Mouse (Mus musculus) embryonic facial prominence, embryonic 13.5 days (tissue): ENCODE measurements around the gene Dab1. TPM values are rescaled to one million over a fixed set of nuclear protein-coding genes. Genes with fewer than 3 reads are reported as not detected.

Experiments
- ATAC-seq: fragments of 200-750 bp; cut with Nextera tagmentation; 2 replicates; pipeline ENCODE4 v1.8.0; 2017; ENCODE audit warnings: low read depth; ENCODE audit not compliant: insufficient number of reproducible peaks, insufficient read depth, low FRiP score, low TSS enrichment
- H3K27ac ChIP-seq: fragments of 300-500 bp; sonication (generic); 2 replicates; pipeline ENCODE4 v1.5.1; 2015; ENCODE audit warnings: moderate library complexity, mild to moderate bottlenecking, inconsistent platforms
- H3K27me3 ChIP-seq: fragments of 300-500 bp; sonication (generic); 2 replicates; pipeline ENCODE4 v1.6.1; 2015; ENCODE audit warnings: mild to moderate bottlenecking, inconsistent platforms
- H3K36me3 ChIP-seq: fragments of 300-500 bp; sonication (generic); 2 replicates; pipeline ENCODE4 v1.6.1; 2015; ENCODE audit warnings: mild to moderate bottlenecking, inconsistent platforms
- H3K4me1 ChIP-seq: fragments of 300-500 bp; sonication (generic); 2 replicates; pipeline ENCODE4 v1.6.1; 2015; ENCODE audit warnings: inconsistent platforms
- H3K4me2 ChIP-seq: fragments of 300-500 bp; sonication (generic); 2 replicates; pipeline ENCODE4 v1.6.1; 2015; ENCODE audit warnings: moderate library complexity, mild to moderate bottlenecking, inconsistent platforms
- H3K4me3 ChIP-seq: fragments of 300-500 bp; sonication (generic); 2 replicates; pipeline ENCODE4 v1.5.1; 2015; ENCODE audit warnings: mild to moderate bottlenecking, inconsistent platforms
- H3K9ac ChIP-seq: fragments of 300-500 bp; sonication (generic); 2 replicates; pipeline ENCODE4 v1.6.1; 2015; ENCODE audit warnings: mild to moderate bottlenecking, inconsistent platforms
- H3K9me3 ChIP-seq: fragments of 300-500 bp; sonication (generic); 2 replicates; pipeline ENCODE4 v1.6.1; 2016; ENCODE audit warnings: inconsistent platforms
- WGBS: fragments of 180-500 bp; shearing (Covaris S2); methylation state at CpG from one replicate; pipeline ENCODE4 v1.1.7; 2015; ENCODE audit warnings: mixed read lengths; 5-methylcytosine and 5-hydroxymethylcytosine counted together
- polyA plus RNA-seq: library from polyadenylated mRNA; unstranded; fragments of >200 nt; fragmentation: Nextera tagmentation; extraction: Ambion mirVana; gene quantifications from 2 replicates; pipeline ENCODE4 v1.2.1, GENCODE M21; 2015

Dab1 gene
- polyA plus RNA-seq, 1 experiment from 2014 or later: 17.3 TPM

DNA sequence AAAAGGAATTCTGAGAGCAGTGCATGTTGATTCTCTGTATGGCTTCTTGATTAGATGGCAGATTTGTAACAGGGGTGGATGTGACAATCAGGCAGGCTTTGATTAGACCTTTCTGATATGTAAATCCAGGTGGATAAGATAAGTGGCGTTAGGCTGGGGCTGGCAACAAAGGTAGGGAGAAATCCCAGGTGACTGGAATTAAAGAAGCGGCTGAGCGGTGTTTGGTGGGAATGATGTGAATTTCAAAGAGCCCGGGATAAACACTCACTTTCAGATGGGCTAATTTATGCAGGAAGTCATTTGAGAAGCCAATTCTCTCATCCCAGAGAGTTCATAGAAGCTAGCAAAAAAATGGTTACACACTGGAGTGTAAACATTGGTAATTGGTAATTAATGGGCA, 598.2 kb downstream of the Dab1 start:
- Histone ChIP-seq H3K9ac (no peak overlapping the region), H3K36me3 (no peaks in the 10 kb centered on the region), H3K4me1 (0 out of 2 replicates have a peak, but pooled peaks cover 4% of the 10 kb centered on the region), H3K4me2 (no peak overlapping the region), H3K4me3 (no peak overlapping the region), H3K27me3 (no peaks in the 10 kb centered on the region), H3K9me3 (no peaks in the 10 kb centered on the region), H3K27ac (no peak overlapping the region)
- WGBS: 44% methylated on average over 4 of the region's 4 CpGs
- ATAC-seq: no peak

DNA sequence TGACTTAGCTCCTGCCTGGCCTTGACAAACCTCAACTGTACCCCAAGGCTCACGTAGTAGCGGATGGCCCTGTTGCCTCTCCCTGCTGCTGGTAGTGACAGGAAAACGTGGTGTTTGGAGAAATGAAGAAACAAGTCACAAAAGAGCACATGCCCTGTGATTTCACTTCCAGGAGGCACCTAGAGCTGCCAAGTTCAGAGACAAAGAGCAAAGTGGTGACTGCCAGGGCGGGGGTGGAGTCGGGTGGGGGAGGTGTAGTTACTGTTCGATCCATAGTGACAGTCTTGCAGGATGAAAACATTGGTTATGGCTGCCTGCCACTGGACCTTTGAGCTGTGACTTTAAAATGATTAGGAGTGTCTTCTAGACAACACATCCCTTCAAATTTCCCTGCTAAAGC, 599.6 kb downstream of the Dab1 start:
- H3K36me3 ChIP-seq: no peaks in the 10 kb centered on the region
- no peak overlapping the region for H3K4me3 ChIP-seq
- no peak overlapping the region for H3K4me2 ChIP-seq
- H3K9ac ChIP-seq: no peak overlapping the region
- WGBS: 67% methylated on average over 6 of the region's 6 CpGs
- no peaks in the 10 kb centered on the region for H3K27me3 ChIP-seq
- H3K4me1 ChIP-seq: 0 out of 2 replicates have a peak, but pooled peaks cover 4% of the 10 kb centered on the region
- no peak for ATAC-seq
- no peaks in the 10 kb centered on the region for H3K9me3 ChIP-seq
- H3K27ac ChIP-seq: no peak overlapping the region

DNA sequence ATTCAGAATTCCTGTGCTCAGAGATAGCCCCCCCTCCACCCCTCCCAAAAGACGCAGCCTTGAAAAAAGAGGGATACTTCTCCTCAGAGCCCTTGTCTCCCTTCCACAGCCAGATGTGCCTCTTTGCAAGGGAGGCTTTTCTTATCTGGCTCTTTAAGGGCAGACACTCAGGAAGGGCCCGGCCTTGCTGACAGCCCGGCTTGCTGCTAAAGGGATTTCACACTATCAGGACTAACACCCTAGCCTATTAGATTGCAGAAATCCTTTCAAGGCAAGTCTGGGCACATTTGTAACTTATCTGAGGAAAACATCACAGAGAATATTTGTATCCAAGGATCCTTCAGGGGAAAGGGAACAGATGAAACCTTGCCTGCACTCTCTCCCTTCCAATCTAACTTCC, 600.9 kb downstream of the Dab1 start:
- no peak for ATAC-seq
- no peak overlapping the region for H3K4me3 ChIP-seq
- H3K36me3 ChIP-seq: no peaks in the 10 kb centered on the region
- H3K9me3 ChIP-seq: no peaks in the 10 kb centered on the region
- H3K9ac ChIP-seq: no peak overlapping the region
- H3K27ac ChIP-seq: no peak overlapping the region
- 40% methylated on average over 3 of the region's 3 CpGs for WGBS
- no peaks in the 10 kb centered on the region for H3K27me3 ChIP-seq
- peaks cover 9% of the 10 kb centered on the region for H3K4me1 ChIP-seq
- no peak overlapping the region for H3K4me2 ChIP-seq

DNA sequence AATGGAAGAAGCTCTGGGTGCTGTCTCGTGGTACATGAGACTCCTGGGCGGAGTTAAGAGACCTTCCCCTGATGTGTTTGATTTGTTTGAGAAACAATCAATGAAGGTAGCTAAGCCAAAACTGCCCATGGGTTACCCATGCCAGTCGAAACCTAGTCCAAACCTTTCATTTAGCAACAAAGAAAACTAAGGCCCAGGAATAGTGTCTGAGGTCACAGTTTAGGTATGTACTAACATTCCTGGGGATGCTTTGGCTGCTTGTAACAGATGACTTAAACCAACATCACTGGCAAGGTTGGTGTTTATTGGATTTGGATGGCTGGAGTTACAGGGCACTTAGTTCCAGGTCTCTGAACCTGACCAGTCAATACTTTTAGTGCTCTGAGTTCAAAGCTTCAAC, 610.1 kb downstream of the Dab1 start:
- H3K9me3 ChIP-seq: no peaks in the 10 kb centered on the region

DNA sequence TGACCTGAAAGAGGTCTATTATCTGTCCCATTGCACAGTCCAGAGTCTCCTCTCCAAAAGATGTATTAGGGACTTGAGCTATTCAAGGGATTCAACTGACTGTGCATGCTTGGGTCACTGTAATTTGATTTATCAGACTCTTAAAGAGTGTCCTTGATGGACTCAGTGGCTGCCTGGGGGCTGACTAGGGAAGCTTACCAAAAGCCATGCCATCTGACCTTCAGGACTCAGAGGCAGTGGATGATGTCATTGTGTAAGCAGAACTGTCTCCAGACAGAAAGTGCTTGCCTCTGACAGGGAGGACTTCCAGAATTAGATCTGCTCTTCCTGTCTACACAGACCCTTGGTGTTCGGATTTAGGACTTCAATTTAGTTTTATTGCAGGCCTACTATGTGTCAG, 627.3 kb downstream of the Dab1 start:
- Histone ChIP-seq H3K27ac (no peak overlapping the region), H3K4me2 (no peak overlapping the region), H3K27me3 (no peaks in the 10 kb centered on the region), H3K9me3 (no peaks in the 10 kb centered on the region), H3K9ac (no peak overlapping the region), H3K36me3 (no peaks in the 10 kb centered on the region), H3K4me1 (no peaks in the 10 kb centered on the region), H3K4me3 (no peak overlapping the region)
- 40% methylated on average over 1 of the region's 1 CpGs for WGBS
- ATAC-seq: no peak

More for the DNA sequence above, 610.1 kb downstream of the Dab1 start:
- H3K4me2 ChIP-seq: no peak overlapping the region
- no peak for ATAC-seq
- H3K27me3 ChIP-seq: no peaks in the 10 kb centered on the region
- no peak overlapping the region for H3K4me3 ChIP-seq
- peaks cover under 1% of the 10 kb centered on the region for H3K4me1 ChIP-seq
- no peak overlapping the region for H3K9ac ChIP-seq
- no peaks in the 10 kb centered on the region for H3K36me3 ChIP-seq
- H3K27ac ChIP-seq: no peak overlapping the region
- WGBS: 74% methylated on average over 3 of the region's 3 CpGs

DNA sequence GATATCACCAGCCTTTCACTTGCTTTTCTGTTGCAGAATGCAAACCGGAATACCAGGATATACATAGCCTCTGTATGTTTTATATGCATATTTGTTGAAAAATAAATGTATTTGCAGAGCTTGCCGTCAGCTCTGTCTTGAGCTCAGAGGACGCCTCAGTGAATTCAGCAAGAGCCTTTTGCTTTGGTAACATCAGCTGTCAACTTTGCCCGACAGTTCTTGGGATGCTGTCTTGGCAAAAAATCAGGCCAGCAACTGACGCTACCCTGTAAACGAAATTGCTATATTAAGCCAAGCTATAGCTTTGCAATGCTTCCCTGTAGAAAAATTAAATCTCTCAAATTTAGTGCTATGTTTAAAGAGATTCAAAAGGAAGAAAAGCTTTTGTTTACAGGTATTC, 630.3 kb downstream of the Dab1 start:
- H3K9ac ChIP-seq: no peak overlapping the region
- H3K4me3 ChIP-seq: no peak overlapping the region
- H3K36me3 ChIP-seq: no peaks in the 10 kb centered on the region
- no peak for ATAC-seq
- no peaks in the 10 kb centered on the region for H3K27me3 ChIP-seq
- H3K27ac ChIP-seq: no peak overlapping the region
- WGBS: 86% methylated on average over 6 of the region's 6 CpGs
- H3K4me1 ChIP-seq: no peaks in the 10 kb centered on the region
- no peak overlapping the region for H3K4me2 ChIP-seq
- H3K9me3 ChIP-seq: no peaks in the 10 kb centered on the region

DNA sequence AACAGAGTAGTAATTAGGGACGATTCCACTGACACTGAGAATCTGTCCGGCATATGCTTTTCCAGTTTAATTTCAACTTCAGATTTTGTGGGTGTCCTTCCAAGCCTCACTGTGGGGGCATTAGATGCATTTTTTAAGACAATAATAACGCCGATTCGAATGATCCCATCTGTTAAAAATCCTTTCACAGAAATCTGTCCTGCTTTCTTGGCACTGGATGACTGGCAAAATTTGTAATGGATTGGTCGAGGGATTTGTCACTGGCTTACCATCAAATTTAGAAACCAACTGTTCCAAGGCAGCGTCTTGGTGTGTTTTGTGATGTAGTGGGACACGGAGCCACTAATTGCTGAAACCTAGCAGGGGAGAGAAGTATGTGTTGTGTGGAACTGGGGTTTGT, 638.6 kb downstream of the Dab1 start:
- no peak for ATAC-seq
- Histone ChIP-seq H3K27ac (no peak overlapping the region), H3K4me1 (no peaks in the 10 kb centered on the region), H3K9ac (no peak overlapping the region), H3K4me2 (no peak overlapping the region), H3K36me3 (no peaks in the 10 kb centered on the region), H3K9me3 (no peaks in the 10 kb centered on the region), H3K4me3 (no peak overlapping the region), H3K27me3 (no peaks in the 10 kb centered on the region)
- WGBS: 64% methylated on average over 8 of the region's 8 CpGs

DNA sequence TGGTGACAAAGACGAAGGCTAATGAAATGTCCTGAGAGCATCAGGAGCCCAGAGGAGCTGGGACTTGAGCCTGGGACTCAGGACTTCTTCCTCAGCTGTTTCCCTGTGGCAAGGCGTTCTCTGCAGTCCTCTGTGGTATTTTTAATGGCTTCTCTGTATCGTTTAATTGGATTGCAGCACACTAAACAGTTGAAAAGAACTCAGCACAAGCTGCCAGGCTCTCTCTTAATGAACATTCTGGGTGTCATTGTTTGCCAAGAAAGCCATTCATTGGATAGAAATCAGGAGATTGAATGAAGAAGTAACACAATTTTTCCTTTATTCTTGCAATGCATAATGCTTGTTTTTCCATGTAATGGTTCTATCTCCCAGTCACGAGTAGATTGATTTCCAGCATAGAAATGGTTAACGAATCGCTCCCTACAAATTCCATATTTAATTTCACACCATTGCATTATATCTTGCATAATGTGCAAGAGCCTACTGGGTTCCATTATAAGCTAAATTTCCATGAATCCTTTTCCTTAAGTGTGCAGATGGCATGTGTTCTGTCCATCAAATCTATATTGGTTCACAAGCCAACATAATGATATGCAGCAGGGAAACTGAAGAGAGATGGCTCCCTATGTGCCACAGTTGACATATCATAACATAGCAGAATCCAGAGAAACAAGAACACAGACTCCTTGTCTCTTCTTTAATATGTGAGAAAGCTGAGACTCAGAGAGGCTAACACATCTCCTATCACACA, 650.4 kb downstream of the Dab1 start:
- no peaks in the 10 kb centered on the region for H3K9me3 ChIP-seq
- H3K9ac ChIP-seq: no peak overlapping the region
- H3K4me3 ChIP-seq: no peak overlapping the region
- no peaks in the 10 kb centered on the region for H3K36me3 ChIP-seq
- H3K27ac ChIP-seq: no peak overlapping the region
- no peaks in the 10 kb centered on the region for H3K27me3 ChIP-seq
- no peak for ATAC-seq
- no peaks in the 10 kb centered on the region for H3K4me1 ChIP-seq
- no peak overlapping the region for H3K4me2 ChIP-seq
- WGBS: 82% methylated on average over 6 of the region's 6 CpGs

DNA sequence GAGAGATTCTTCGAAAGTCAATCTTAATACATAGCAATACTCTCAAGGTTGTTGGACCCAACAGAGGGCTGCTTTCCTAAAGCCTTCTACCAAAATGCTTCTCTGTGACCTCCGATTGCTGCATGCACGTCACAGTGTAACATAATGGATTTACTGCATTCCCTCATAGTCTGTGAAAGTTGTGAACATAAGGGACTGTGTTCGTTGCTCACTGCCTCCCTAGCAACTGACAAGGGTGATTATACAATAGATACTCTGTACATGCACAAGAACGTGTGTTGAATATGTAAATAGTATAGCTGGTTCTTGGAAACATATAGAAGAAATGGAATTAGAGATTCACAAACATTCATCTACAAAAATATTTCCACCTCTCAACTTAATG, 651.0 kb downstream of the Dab1 start:
- Histone ChIP-seq H3K27ac (no peak overlapping the region), H3K9ac (no peak overlapping the region), H3K4me1 (no peaks in the 10 kb centered on the region), H3K36me3 (no peaks in the 10 kb centered on the region), H3K4me3 (no peak overlapping the region), H3K9me3 (no peaks in the 10 kb centered on the region), H3K27me3 (no peaks in the 10 kb centered on the region), H3K4me2 (no peak overlapping the region)
- no peak for ATAC-seq
- 81% methylated on average over 5 of the region's 5 CpGs for WGBS

DNA sequence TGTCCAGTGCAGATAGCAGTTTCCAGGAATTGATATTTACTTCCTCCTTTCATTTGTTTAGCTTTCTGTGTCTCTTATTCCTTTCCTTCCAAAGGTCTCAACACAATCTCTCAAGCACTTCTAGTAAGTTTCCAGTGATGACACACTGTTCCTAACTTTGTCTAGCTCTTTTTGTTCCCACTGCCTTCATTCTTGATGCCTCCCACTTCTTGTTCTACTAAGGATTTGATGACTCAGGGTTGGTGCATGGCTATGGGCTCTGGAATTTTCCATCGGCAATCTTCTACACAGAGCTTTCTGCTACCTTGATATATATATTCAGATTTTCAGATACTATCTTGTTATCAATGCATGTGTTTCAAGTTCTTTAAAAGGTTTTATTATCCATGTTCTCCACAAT, 656.1 kb downstream of the Dab1 start:
- Histone ChIP-seq H3K4me1 (no peaks in the 10 kb centered on the region), H3K27me3 (no peaks in the 10 kb centered on the region), H3K9me3 (no peaks in the 10 kb centered on the region), H3K9ac (no peak overlapping the region), H3K36me3 (no peaks in the 10 kb centered on the region), H3K4me2 (no peak overlapping the region), H3K4me3 (no peak overlapping the region), H3K27ac (no peak overlapping the region)
- 88% methylated on average over 1 of the region's 1 CpGs for WGBS
- ATAC-seq: no peak

DNA sequence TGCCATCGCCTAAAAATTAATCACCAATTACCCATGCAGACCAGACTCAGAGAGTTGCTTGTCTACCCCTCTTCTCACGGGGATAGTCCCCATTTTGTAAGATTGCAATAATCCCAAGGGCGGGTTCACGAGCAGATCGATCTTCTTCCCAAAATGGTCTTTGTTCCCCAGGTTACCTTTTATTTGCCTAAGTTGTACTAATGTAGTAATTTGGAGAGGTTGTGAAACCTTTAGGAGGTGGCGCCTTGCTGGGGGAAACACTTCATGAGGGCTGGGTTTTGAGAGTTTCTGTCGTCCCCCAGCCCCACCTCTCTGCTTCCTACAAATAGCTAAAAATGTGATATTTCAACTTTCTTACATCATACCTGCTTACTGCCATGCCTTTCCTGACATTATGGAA, 657.8 kb downstream of the Dab1 start:
- no peak overlapping the region for H3K4me3 ChIP-seq
- no peaks in the 10 kb centered on the region for H3K9me3 ChIP-seq
- WGBS: 86% methylated on average over 7 of the region's 7 CpGs

DNA sequence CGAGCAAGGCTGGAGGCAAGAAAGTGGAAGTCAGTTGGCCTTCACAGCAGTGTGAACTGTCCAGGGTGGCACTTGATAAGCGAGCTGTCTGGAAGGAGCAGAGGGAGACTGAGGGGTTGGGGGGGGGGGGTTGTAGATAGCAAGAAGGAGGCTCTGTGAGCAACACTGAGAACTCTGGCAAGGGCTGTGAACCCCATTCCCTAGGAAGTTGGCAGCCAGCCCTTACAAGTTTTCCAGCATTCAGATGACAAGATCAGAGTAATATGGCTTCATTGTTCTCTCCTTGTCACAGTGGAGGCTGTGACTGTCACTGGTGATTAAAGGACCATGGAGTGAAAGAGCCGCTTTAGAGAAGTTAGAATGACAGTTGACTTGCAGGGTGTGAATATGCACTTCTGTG, 662.4 kb downstream of the Dab1 start:
- Histone ChIP-seq H3K36me3 (no peaks in the 10 kb centered on the region), H3K4me1 (no peaks in the 10 kb centered on the region), H3K27me3 (no peaks in the 10 kb centered on the region), H3K9ac (no peak overlapping the region), H3K4me3 (no peak overlapping the region), H3K9me3 (no peaks in the 10 kb centered on the region), H3K4me2 (no peak overlapping the region), H3K27ac (no peak overlapping the region)
- WGBS: 82% methylated on average over 3 of the region's 3 CpGs
- no peak for ATAC-seq

More for the DNA sequence above, 657.8 kb downstream of the Dab1 start:
- Histone ChIP-seq H3K4me2 (no peak overlapping the region), H3K4me1 (no peaks in the 10 kb centered on the region), H3K27me3 (no peaks in the 10 kb centered on the region), H3K9ac (no peak overlapping the region), H3K36me3 (no peaks in the 10 kb centered on the region), H3K27ac (no peak overlapping the region)
- no peak for ATAC-seq
